Mouse (Mus musculus): Measurements from ENCODE around the gene Smagp.

Gene Smagp

GRCm38 (mm10) chr15:100636700-100637501 is at the start of gene Smagp:
Smagp (minus strand) TSS chr15:100636940.
- peak; percentile 79 for DNase-seq (ENCODE audit: low read depth, low spot score)

- DNase-seq (ENCODE audit: low read depth, low spot score) = no peak
These were observed 49.7 kb upstream of the Smagp start for GRCm38 (mm10) chr15:100686434-100686833.

GRCm38 (mm10) chr15:100685849-100686248 is 49.1 kb upstream of the Smagp start:
- no peak for DNase-seq (ENCODE audit: low read depth, low spot score)

- peak; percentile 41 for DNase-seq (ENCODE audit: low read depth, low spot score)
These were observed 48.5 kb upstream of the Smagp start for GRCm38 (mm10) chr15:100685255-100685654.

GRCm38 (mm10) chr15:100684450-100684849 is 47.7 kb upstream of the Smagp start:
- no peak for DNase-seq (ENCODE audit: low read depth, low spot score)

GRCm38 (mm10) chr15:100683041-100683440 is 46.3 kb upstream of the Smagp start:
- DNase-seq (ENCODE audit: low read depth, low spot score) = peak; percentile 88

- DNase-seq (ENCODE audit: low read depth, low spot score) = no peak
These were observed 45.0 kb upstream of the Smagp start for GRCm38 (mm10) chr15:100681770-100682169.

GRCm38 (mm10) chr15:100680381-100680780 is 43.6 kb upstream of the Smagp start:
- no peak for DNase-seq (ENCODE audit: low read depth, low spot score)

- DNase-seq (ENCODE audit: low read depth, low spot score) = no peak
These were observed 42.3 kb upstream of the Smagp start for GRCm38 (mm10) chr15:100679005-100679404.

- DNase-seq (ENCODE audit: low read depth, low spot score) = no peak
These were observed 41.8 kb upstream of the Smagp start for GRCm38 (mm10) chr15:100678581-100678980.

- DNase-seq (ENCODE audit: low read depth, low spot score) = no peak
These were observed 40.9 kb upstream of the Smagp start for GRCm38 (mm10) chr15:100677675-100678074.

GRCm38 (mm10) chr15:100676521-100676920 is 39.8 kb upstream of the Smagp start:
- DNase-seq (ENCODE audit: low read depth, low spot score) = no peak

- DNase-seq (ENCODE audit: low read depth, low spot score) = no peak
These were observed 38.7 kb upstream of the Smagp start for GRCm38 (mm10) chr15:100675486-100675885.

- no peak for DNase-seq (ENCODE audit: low read depth, low spot score)
These were observed 37.8 kb upstream of the Smagp start for GRCm38 (mm10) chr15:100674566-100674965.

GRCm38 (mm10) chr15:100673585-100674391 is 37.0 kb upstream of the Smagp start:
- DNase-seq (ENCODE audit: low read depth, low spot score) = peak; percentile 69

GRCm38 (mm10) chr15:100670833-100671232 is 34.1 kb upstream of the Smagp start:
- DNase-seq (ENCODE audit: low read depth, low spot score) = no peak

GRCm38 (mm10) chr15:100670004-100670403 is 33.3 kb upstream of the Smagp start:
- no peak for DNase-seq (ENCODE audit: low read depth, low spot score)

- peak; percentile 67 for DNase-seq (ENCODE audit: low read depth, low spot score)
These were observed 32.6 kb upstream of the Smagp start, which contains the start of gene Bin2 for GRCm38 (mm10) chr15:100669337-100669736. Bin2 (minus strand) TSS chr15:100669553.

- no peak for DNase-seq (ENCODE audit: low read depth, low spot score)
These were observed 31.3 kb upstream of the Smagp start for GRCm38 (mm10) chr15:100667871-100668545.

- DNase-seq (ENCODE audit: low read depth, low spot score) = no peak
These were observed 30.7 kb upstream of the Smagp start for GRCm38 (mm10) chr15:100667420-100667819.

- no peak for DNase-seq (ENCODE audit: low read depth, low spot score)
These were observed 30.1 kb upstream of the Smagp start for GRCm38 (mm10) chr15:100666851-100667250.

GRCm38 (mm10) chr15:100666219-100666696 is 29.5 kb upstream of the Smagp start:
- peak; percentile 42 for DNase-seq (ENCODE audit: low read depth, low spot score)

All from ES-CJ7 (cell line).